Mouse (Mus musculus) embryonic facial prominence, embryonic 14.5 days (tissue): ENCODE measurements at regions not wholly inside any gene's neighbourhood (a gene's known extent, or its start where the extent isn't known, plus 50 kb on each side); places are given as distances from the start of the nearest gene placed in this dataset.
A peak's percentile ranks its signal among the peaks of the same experiment; 100 is the strongest.

Experiments
- ATAC-seq: fragments of 200-750 bp; cut with Nextera tagmentation; 2 replicates; pipeline ENCODE4 v1.8.0; 2017; ENCODE audit warnings: low read depth, moderate number of reproducible peaks, moderate TSS enrichment
- DNase-seq: peaks from one replicate; pipeline ENCODE4 v3.0.0-alpha.2; 2015; ENCODE audit warnings: low spot score
- H3K27ac ChIP-seq: fragments of 300-500 bp; sonication (generic); replicated peaks from 2 replicates; pipeline ENCODE4 v1.5.1; 2014; ENCODE audit warnings: low read depth, mild to moderate bottlenecking, low read length, moderate library complexity
- H3K27me3 ChIP-seq: fragments of 300-500 bp; sonication (generic); replicated peaks from 2 replicates; pipeline ENCODE4 v1.6.1; 2014; ENCODE audit warnings: low read length; ENCODE audit not compliant: control insufficient read depth, insufficient read depth
- H3K36me3 ChIP-seq: fragments of 300-500 bp; sonication (generic); 2 replicates; pipeline ENCODE4 v1.6.1; 2014; ENCODE audit warnings: low read length, mixed read lengths; ENCODE audit not compliant: control insufficient read depth, insufficient read depth
- H3K4me1 ChIP-seq: fragments of 300-500 bp; sonication (generic); 2 replicates; pipeline ENCODE4 v1.6.1; 2014; ENCODE audit warnings: antibody characterized with exemption, low read length; ENCODE audit not compliant: control insufficient read depth, insufficient read depth
- H3K4me2 ChIP-seq: fragments of 300-500 bp; sonication (generic); 2 replicates; pipeline ENCODE4 v1.6.1; 2014; ENCODE audit warnings: low read depth, mild to moderate bottlenecking, low read length, moderate library complexity, mixed read lengths
- H3K4me3 ChIP-seq: fragments of 300-500 bp; sonication (generic); 2 replicates; pipeline ENCODE4 v1.5.1; 2014; ENCODE audit warnings: low read depth, mild to moderate bottlenecking, low read length
- H3K9ac ChIP-seq: fragments of 300-500 bp; sonication (generic); 2 replicates; pipeline ENCODE4 v1.6.1; 2014; ENCODE audit warnings: low read depth, mild to moderate bottlenecking, low read length, moderate library complexity, mixed read lengths
- H3K9me3 ChIP-seq: fragments of 300-500 bp; sonication (generic); 2 replicates; pipeline ENCODE4 v1.6.1; 2016; ENCODE audit warnings: low read length; ENCODE audit not compliant: control insufficient read depth
- WGBS: fragments of 180-500 bp; shearing (Covaris S2); extraction: QIAGEN DNeasy Blood & Tissue Kit; methylation state at CpG from one replicate; pipeline ENCODE4 v1.1.7; 2014; 5-methylcytosine and 5-hydroxymethylcytosine counted together

- Histone ChIP-seq H3K4me3 (no peak overlapping the region), H3K27me3 (no peaks in the 10 kb centered on the region), H3K4me2 (no peak overlapping the region), H3K27ac (no peak overlapping the region), H3K9ac (no peak overlapping the region), H3K9me3 (no peaks in the 10 kb centered on the region), H3K36me3 (no peaks in the 10 kb centered on the region), H3K4me1 (no peaks in the 10 kb centered on the region)
- ATAC-seq, result no peak
- no peak for DNase-seq
- 79% methylated on average over 5 of the region's 5 CpGs for WGBS
These were observed 986.8 kb downstream of the Robo2 start for GRCm38 (mm10) chr16:73424851-73425250.

- H3K36me3 ChIP-seq, result no peaks in the 10 kb centered on the region
- no peaks in the 10 kb centered on the region for H3K9me3 ChIP-seq
- DNase-seq (no peak), ATAC-seq (no peak)
- no peaks in the 10 kb centered on the region for H3K27me3 ChIP-seq
- H3K4me1 ChIP-seq, result no peaks in the 10 kb centered on the region
- 77% methylated on average over 2 of the region's 2 CpGs for WGBS
- H3K9ac ChIP-seq, result no peak overlapping the region
- no peak overlapping the region for H3K4me3 ChIP-seq
- no peak overlapping the region for H3K4me2 ChIP-seq
- H3K27ac ChIP-seq, result no peak overlapping the region
These were observed 987.3 kb downstream of the Robo2 start for GRCm38 (mm10) chr16:73424311-73424710.

- no peak overlapping the region for H3K27ac ChIP-seq
- no peak overlapping the region for H3K4me2 ChIP-seq
- ATAC-seq (no peak), DNase-seq (no peak)
- H3K27me3 ChIP-seq, result no peaks in the 10 kb centered on the region
- no peak overlapping the region for H3K4me3 ChIP-seq
- no peaks in the 10 kb centered on the region for H3K36me3 ChIP-seq
- no peak overlapping the region for H3K9ac ChIP-seq
- H3K9me3 ChIP-seq, result no peaks in the 10 kb centered on the region
- WGBS, result 63% methylated on average over 3 of the region's 3 CpGs
- no peaks in the 10 kb centered on the region for H3K4me1 ChIP-seq
These were observed 1007.1 kb downstream of the Robo2 start for GRCm38 (mm10) chr16:73404509-73404908.

- Histone ChIP-seq H3K9me3 (no peaks in the 10 kb centered on the region), H3K4me1 (no peaks in the 10 kb centered on the region), H3K4me3 (no peak overlapping the region), H3K36me3 (no peaks in the 10 kb centered on the region), H3K4me2 (no peak overlapping the region), H3K9ac (no peak overlapping the region), H3K27ac (no peak overlapping the region), H3K27me3 (no peaks in the 10 kb centered on the region)
- ATAC-seq (no peak), DNase-seq (no peak)
- 71% methylated on average over 3 of the region's 3 CpGs for WGBS
These were observed 1007.5 kb downstream of the Robo2 start for GRCm38 (mm10) chr16:73404099-73404498.

- H3K27ac ChIP-seq, result no peak overlapping the region
- no peaks in the 10 kb centered on the region for H3K27me3 ChIP-seq
- H3K9me3 ChIP-seq, result no peaks in the 10 kb centered on the region
- H3K4me3 ChIP-seq, result no peak overlapping the region
- H3K4me2 ChIP-seq, result no peak overlapping the region
- H3K36me3 ChIP-seq, result no peaks in the 10 kb centered on the region
- no peak for DNase-seq
- no peak overlapping the region for H3K9ac ChIP-seq
- WGBS, result 31% methylated on average over 2 of the region's 2 CpGs
- no peak for ATAC-seq
- no peaks in the 10 kb centered on the region for H3K4me1 ChIP-seq
These were observed 1032.6 kb downstream of the Robo2 start for GRCm38 (mm10) chr16:73379056-73379455.

- ATAC-seq, result no peak
- Histone ChIP-seq H3K27ac (no peak overlapping the region), H3K36me3 (no peaks in the 10 kb centered on the region), H3K9ac (no peak overlapping the region), H3K27me3 (no peaks in the 10 kb centered on the region), H3K9me3 (0 out of 2 replicates have a peak, but pooled peaks cover 4% of the 10 kb centered on the region), H3K4me3 (no peak overlapping the region), H3K4me2 (no peak overlapping the region), H3K4me1 (no peaks in the 10 kb centered on the region)
- DNase-seq, result no peak
- WGBS, result 70% methylated on average over 3 of the region's 3 CpGs
These were observed 1036.9 kb downstream of the Robo2 start for GRCm38 (mm10) chr16:73374608-73375165.

- no peaks in the 10 kb centered on the region for H3K27me3 ChIP-seq
- H3K36me3 ChIP-seq, result no peaks in the 10 kb centered on the region
- H3K27ac ChIP-seq, result no peak overlapping the region
- 0 out of 2 replicates have a peak, but pooled peaks cover 4% of the 10 kb centered on the region for H3K9me3 ChIP-seq
- H3K4me3 ChIP-seq, result no peak overlapping the region
- H3K4me1 ChIP-seq, result 0 out of 2 replicates have a peak, but pooled peaks cover 3% of the 10 kb centered on the region
- no peak for ATAC-seq
- WGBS, result 54% methylated on average over 10 of the region's 10 CpGs
- H3K9ac ChIP-seq, result no peak overlapping the region
- no peak for DNase-seq
- H3K4me2 ChIP-seq, result no peak overlapping the region
These were observed 1042.9 kb downstream of the Robo2 start for GRCm38 (mm10) chr16:73368607-73369233.

- H3K27me3 ChIP-seq, result no peaks in the 10 kb centered on the region
- DNase-seq, result no peak
- H3K4me2 ChIP-seq, result 0 out of 2 replicates have a peak overlapping the region, but pooled peaks have one; percentile 4
These were observed 1043.7 kb downstream of the Robo2 start for GRCm38 (mm10) chr16:73367926-73368325.

More at GRCm38 (mm10) chr16:73367926-73368325, 1043.7 kb downstream of the Robo2 start:
- Histone ChIP-seq H3K36me3 (no peaks in the 10 kb centered on the region), H3K4me1 (0 out of 2 replicates have a peak, but pooled peaks cover 3% of the 10 kb centered on the region), H3K9me3 (0 out of 2 replicates have a peak, but pooled peaks cover 4% of the 10 kb centered on the region), H3K4me3 (no peak overlapping the region), H3K9ac (no peak overlapping the region), H3K27ac (no peak overlapping the region)
- WGBS, result 80% methylated on average over 5 of the region's 5 CpGs
- no peak for ATAC-seq
